Mouse (Mus musculus): ENCODE results near the gene Gpr156.

DNA sequence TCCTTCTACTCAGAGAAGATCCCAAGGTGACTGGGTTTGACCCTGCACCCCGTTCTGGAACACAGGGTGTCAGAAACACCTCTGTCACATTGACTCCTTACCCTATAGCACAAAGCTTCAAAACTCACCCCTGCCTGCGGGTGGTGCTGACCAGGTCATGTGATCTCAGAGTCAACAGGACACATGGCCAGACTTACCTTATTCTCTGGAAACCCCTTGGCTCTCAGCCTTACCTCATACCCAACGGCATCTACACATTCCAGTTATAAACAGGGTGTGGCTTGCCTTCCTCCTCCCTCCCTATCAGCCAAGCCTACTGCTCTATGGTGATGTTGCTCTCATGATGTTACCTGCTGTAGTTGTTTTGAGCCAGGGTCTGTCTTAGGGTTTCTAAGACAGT, 73.5 kb downstream of the Gpr156 start:
- TF ChIP-seq CTCF (IDR thresholded peaks at IDR 0.05; ENCODE audit: insufficient read depth, low read length) (no peak), POLR2A (IDR thresholded peaks at IDR 0.05; ENCODE audit: borderline replicate concordance, extremely low read depth, low read depth, low read length) (no peak)
